Mouse (Mus musculus): ENCODE results near the gene Olfr1173. TPM values are rescaled to one million over a fixed set of nuclear protein-coding genes. Genes with fewer than 3 reads are reported as not detected.

The Olfr1173 gene
- polyA plus RNA-seq (2014; fragmentation: Nextera tagmentation; extraction: Ambion mirVana), result not detected in 2 replicates

- Histone ChIP-seq H3K4me3 (ENCODE audit: low read depth, low read length) (no peak within 1 kb of the TSS), H3K4me1 (ENCODE audit: control insufficient read depth, insufficient read depth, low read length) (no peaks in the 10 kb centered on the region), H3K27me3 (ENCODE audit: control insufficient read depth, insufficient read depth, low read length) (no peaks in the 10 kb centered on the region), H3K27ac (ENCODE audit: low read depth, low read length) (no peak within 1 kb of the TSS), H3K9me3 (ENCODE audit: control insufficient read depth, low read length) (no peaks in the 10 kb centered on the region), H3K9ac (replicated peaks; ENCODE audit: low read depth, low read length) (no peak within 1 kb of the TSS), H3K4me2 (ENCODE audit: low read depth, low read length) (no peak within 1 kb of the TSS), H3K36me3 (ENCODE audit: control insufficient read depth, insufficient read depth, low read length) (no peaks in the 10 kb centered on the region)
- ATAC-seq (ENCODE audit: low read depth), result no peak
Measured at GRCm38 (mm10) chr2:88279775-88280174, at the start of gene Olfr1173. Gene Olfr1173 (minus strand): TSS chr2:88279875.

GRCm38 (mm10) chr2:88327115-88327514, 47.4 kb upstream of the Olfr1173 start, which contains the start of gene Olfr1175-ps:
Gene Olfr1175-ps (minus strand): TSS chr2:88327215.
- no peak within 1 kb of the TSS for H3K4me3 ChIP-seq (ENCODE audit: low read depth, low read length)
- WGBS, result 89% methylated on average over 2 of the region's 2 CpGs
- no peaks in the 10 kb centered on the region for H3K9me3 ChIP-seq (ENCODE audit: control insufficient read depth, low read length)
- no peak within 1 kb of the TSS for H3K27ac ChIP-seq (ENCODE audit: low read depth, low read length)
- H3K4me2 ChIP-seq (ENCODE audit: low read depth, low read length), result no peak within 1 kb of the TSS
- H3K9ac ChIP-seq (replicated peaks; ENCODE audit: low read depth, low read length), result no peak within 1 kb of the TSS
- ATAC-seq (ENCODE audit: low read depth), result no peak
- no peaks in the 10 kb centered on the region for H3K36me3 ChIP-seq (ENCODE audit: control insufficient read depth, insufficient read depth, low read length)
- no peaks in the 10 kb centered on the region for H3K4me1 ChIP-seq (ENCODE audit: control insufficient read depth, insufficient read depth, low read length)
- H3K27me3 ChIP-seq (ENCODE audit: control insufficient read depth, insufficient read depth, low read length), result no peaks in the 10 kb centered on the region

GRCm38 (mm10) chr2:88315035-88315434, 35.4 kb upstream of the Olfr1173 start, which contains the start of gene Olfr1174-ps:
Gene Olfr1174-ps (minus strand): TSS chr2:88315135.
- Histone ChIP-seq H3K9me3 (ENCODE audit: control insufficient read depth, low read length) (no peaks in the 10 kb centered on the region), H3K4me3 (ENCODE audit: low read depth, low read length) (no peak within 1 kb of the TSS), H3K4me1 (ENCODE audit: control insufficient read depth, insufficient read depth, low read length) (no peaks in the 10 kb centered on the region), H3K36me3 (ENCODE audit: control insufficient read depth, insufficient read depth, low read length) (no peaks in the 10 kb centered on the region), H3K9ac (replicated peaks; ENCODE audit: low read depth, low read length) (no peak within 1 kb of the TSS), H3K4me2 (ENCODE audit: low read depth, low read length) (no peak within 1 kb of the TSS), H3K27ac (ENCODE audit: low read depth, low read length) (no peak within 1 kb of the TSS), H3K27me3 (ENCODE audit: control insufficient read depth, insufficient read depth, low read length) (no peaks in the 10 kb centered on the region)
- 94% methylated on average over 4 of the region's 4 CpGs for WGBS
- ATAC-seq (ENCODE audit: low read depth), result no peak

GRCm38 (mm10) chr2:88228234-88228633, 51.4 kb downstream of the Olfr1173 start, which contains the start of gene Olfr1170:
Gene Olfr1170 (minus strand): TSS chr2:88228334.
- WGBS, result 75% methylated on average over 1 of the region's 1 CpGs
- H3K9ac ChIP-seq (replicated peaks; ENCODE audit: low read depth, low read length), result no peak within 1 kb of the TSS
- H3K9me3 ChIP-seq (ENCODE audit: control insufficient read depth, low read length), result no peaks in the 10 kb centered on the region
- H3K36me3 ChIP-seq (ENCODE audit: control insufficient read depth, insufficient read depth, low read length), result no peaks in the 10 kb centered on the region
- H3K4me2 ChIP-seq (ENCODE audit: low read depth, low read length), result no peak within 1 kb of the TSS
- H3K4me1 ChIP-seq (ENCODE audit: control insufficient read depth, insufficient read depth, low read length), result no peaks in the 10 kb centered on the region
- H3K27ac ChIP-seq (ENCODE audit: low read depth, low read length), result no peak within 1 kb of the TSS
- no peak for ATAC-seq (ENCODE audit: low read depth)
- no peaks in the 10 kb centered on the region for H3K27me3 ChIP-seq (ENCODE audit: control insufficient read depth, insufficient read depth, low read length)
- no peak within 1 kb of the TSS for H3K4me3 ChIP-seq (ENCODE audit: low read depth, low read length)

Other genes with a start within 250 kb of the Olfr1173 start
- not detected in 2 replicates for gene Olfr73, start 242.2 kb downstream of the Olfr1173 start, polyA plus RNA-seq (2014; fragmentation: Nextera tagmentation; extraction: Ambion mirVana)
- not detected in 2 replicates for gene Olfr1162, start 228.7 kb downstream of the Olfr1173 start, polyA plus RNA-seq (2014; fragmentation: Nextera tagmentation; extraction: Ambion mirVana)
- not detected in 2 replicates for gene Olfr1163, start 208.0 kb downstream of the Olfr1173 start, polyA plus RNA-seq (2014; fragmentation: Nextera tagmentation; extraction: Ambion mirVana)
- not detected in 2 replicates for gene Olfr1164, start 185.9 kb downstream of the Olfr1173 start, polyA plus RNA-seq (2014; fragmentation: Nextera tagmentation; extraction: Ambion mirVana)
- gene Olfr1166, start 151.6 kb downstream of the Olfr1173 start, polyA plus RNA-seq (2014; fragmentation: Nextera tagmentation; extraction: Ambion mirVana), result not detected in 2 replicates
- not detected in 2 replicates for gene Olfr1167, start 124.7 kb downstream of the Olfr1173 start, polyA plus RNA-seq (2014; fragmentation: Nextera tagmentation; extraction: Ambion mirVana)
- not detected in 2 replicates for gene Olfr1168, start 98.0 kb downstream of the Olfr1173 start, polyA plus RNA-seq (2014; fragmentation: Nextera tagmentation; extraction: Ambion mirVana)
- gene Olfr1170, start 51.5 kb downstream of the Olfr1173 start, polyA plus RNA-seq (2014; fragmentation: Nextera tagmentation; extraction: Ambion mirVana), result not detected in 2 replicates
- gene Olfr1174-ps, start 35.3 kb upstream of the Olfr1173 start, polyA plus RNA-seq (2014; fragmentation: Nextera tagmentation; extraction: Ambion mirVana), result not detected in 2 replicates
- gene Olfr1175-ps, start 47.3 kb upstream of the Olfr1173 start, polyA plus RNA-seq (2014; fragmentation: Nextera tagmentation; extraction: Ambion mirVana), result not detected in 2 replicates
- gene Olfr1176, start 56.8 kb upstream of the Olfr1173 start, polyA plus RNA-seq (2014; fragmentation: Nextera tagmentation; extraction: Ambion mirVana), result not detected in 2 replicates
- not detected in 2 replicates for gene Olfr1177-ps, start 66.6 kb upstream of the Olfr1173 start, polyA plus RNA-seq (2014; fragmentation: Nextera tagmentation; extraction: Ambion mirVana)
- not detected in 2 replicates for gene Olfr1178, start 107.2 kb upstream of the Olfr1173 start, polyA plus RNA-seq (2014; fragmentation: Nextera tagmentation; extraction: Ambion mirVana)
- not detected in 2 replicates for gene Olfr1179, start 126.6 kb upstream of the Olfr1173 start, polyA plus RNA-seq (2014; fragmentation: Nextera tagmentation; extraction: Ambion mirVana)
- gene Olfr1180, start 139.3 kb upstream of the Olfr1173 start, polyA plus RNA-seq (2014; fragmentation: Nextera tagmentation; extraction: Ambion mirVana), result not detected in 2 replicates
- gene Olfr1181, start 146.3 kb upstream of the Olfr1173 start, polyA plus RNA-seq (2014; fragmentation: Nextera tagmentation; extraction: Ambion mirVana), result not detected in 2 replicates
- not detected in 2 replicates for gene Gm13757, start 169.3 kb upstream of the Olfr1173 start, polyA plus RNA-seq (2014; fragmentation: Nextera tagmentation; extraction: Ambion mirVana)
- gene Olfr1183, start 175.0 kb upstream of the Olfr1173 start, polyA plus RNA-seq (2014; fragmentation: Nextera tagmentation; extraction: Ambion mirVana), result not detected in 2 replicates
- gene Olfr1184, start 203.7 kb upstream of the Olfr1173 start, polyA plus RNA-seq (2014; fragmentation: Nextera tagmentation; extraction: Ambion mirVana), result not detected in 2 replicates
- gene Olfr1185-ps1, start 213.4 kb upstream of the Olfr1173 start, polyA plus RNA-seq (2014; fragmentation: Nextera tagmentation; extraction: Ambion mirVana), result not detected in 2 replicates
- not detected in 2 replicates for gene Olfr1186, start 238.7 kb upstream of the Olfr1173 start, polyA plus RNA-seq (2014; fragmentation: Nextera tagmentation; extraction: Ambion mirVana)

Data from neural tube, embryonic 14.5 days (tissue).